Mouse (Mus musculus): ENCODE data around the gene Ncf4.

DNA sequence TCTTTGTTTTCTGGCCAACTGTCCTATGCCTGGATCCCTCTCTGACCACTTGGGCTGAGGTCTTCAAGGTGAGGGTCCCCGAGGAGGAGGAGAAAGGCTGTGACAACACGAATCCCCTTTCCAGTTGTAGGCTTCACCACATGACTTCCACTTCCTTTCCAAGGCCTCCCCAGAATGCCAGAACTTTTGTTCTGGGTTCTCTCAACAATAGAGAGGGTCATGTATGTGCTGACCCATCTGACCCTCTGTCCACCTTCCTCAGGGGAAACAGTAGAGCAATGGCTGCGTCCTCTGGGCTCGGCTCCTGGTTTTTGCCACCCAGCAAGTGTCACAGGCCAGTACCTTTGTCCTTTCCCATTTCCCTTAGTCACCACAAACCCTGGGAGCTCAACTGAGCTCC is 66.4 kb downstream of the Ncf4 start:
- TF ChIP-seq POLR2A (IDR thresholded peaks at IDR 0.05; ENCODE audit: control insufficient read depth, extremely low read depth, insufficient read depth, low read length, poor library complexity) = no peak
- TF ChIP-seq CTCF (IDR thresholded peaks at IDR 0.05; ENCODE audit: borderline replicate concordance, control insufficient read depth, extremely low read depth, insufficient read depth, low read length, poor library complexity) = no peak
